Mouse (Mus musculus) v-Abl transformed pro-B cells (cell line): ENCODE results near the gene Tox3.

Experiments
- in situ Hi-C, 2 experiments: fragments of 400-800 bp; cut with MboI; formaldehyde crosslinking; loops; one replicate each; pipeline ENCODE4 v1.15.1; 2025; ENCODE audit not compliant: unreplicated experiment in 2 of 2

Tox3 gene

DNA sequence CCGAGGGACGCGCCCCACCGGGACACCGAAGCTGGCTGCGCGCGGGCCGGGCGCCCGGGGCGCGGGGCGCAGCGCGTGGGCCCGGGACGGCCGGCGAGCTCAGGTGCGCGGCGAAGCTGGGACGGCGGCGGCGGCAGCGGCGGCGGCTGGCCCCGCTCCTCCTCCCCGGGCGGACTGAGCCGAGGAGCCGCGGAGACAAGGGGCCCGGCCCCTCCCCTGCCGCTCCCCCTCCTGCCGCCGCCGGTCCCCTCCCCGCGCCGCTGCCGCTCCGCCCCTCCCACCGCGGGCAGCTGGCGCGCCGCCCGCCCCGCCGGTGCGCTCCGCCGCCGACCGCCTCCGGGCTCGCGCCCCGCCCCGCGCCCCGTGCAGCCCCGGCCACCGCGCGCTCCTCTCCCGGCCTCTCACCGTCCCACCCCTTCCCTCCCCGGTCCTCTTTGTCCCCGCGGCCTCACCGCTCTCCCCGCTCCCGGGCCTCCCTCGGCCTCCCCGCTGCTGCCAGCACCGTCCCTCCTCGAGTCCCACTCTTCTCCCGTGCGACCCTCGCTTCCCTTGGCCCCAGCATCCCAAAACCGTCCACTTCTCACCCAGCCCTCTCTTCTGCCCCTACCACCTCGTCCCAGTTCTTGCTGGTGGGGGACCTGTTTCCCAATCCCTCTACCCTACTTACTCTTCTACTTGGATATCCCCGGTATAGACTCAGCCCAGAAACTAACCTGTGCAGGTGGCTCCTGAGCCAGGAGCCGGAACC lies at the start of gene Tox3:
TSS of gene Tox3 (minus strand) at position 166 of the 748 bp plus-strand sequence.
- in situ Hi-C loops: no loop called here

DNA sequence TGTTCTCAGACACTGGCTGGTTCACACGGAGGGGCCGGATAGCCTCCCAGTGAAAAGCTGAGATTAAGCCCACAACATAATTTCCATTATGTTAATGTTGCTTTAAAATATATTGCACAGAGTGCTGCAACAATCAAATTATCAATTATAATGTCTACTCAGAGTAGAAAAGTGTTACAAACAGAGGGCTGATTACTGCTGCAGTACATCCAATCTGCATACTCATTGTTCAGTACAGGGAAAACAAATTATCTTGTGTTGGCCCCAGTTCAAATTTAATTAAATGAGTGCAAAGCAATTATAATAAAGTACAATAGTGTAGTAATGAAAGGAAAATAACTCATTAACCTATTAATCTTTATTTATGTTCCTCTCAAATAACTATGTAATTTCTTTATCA lies 44.5 kb upstream of the Tox3 start:
- in situ Hi-C loops: no loop called here

DNA sequence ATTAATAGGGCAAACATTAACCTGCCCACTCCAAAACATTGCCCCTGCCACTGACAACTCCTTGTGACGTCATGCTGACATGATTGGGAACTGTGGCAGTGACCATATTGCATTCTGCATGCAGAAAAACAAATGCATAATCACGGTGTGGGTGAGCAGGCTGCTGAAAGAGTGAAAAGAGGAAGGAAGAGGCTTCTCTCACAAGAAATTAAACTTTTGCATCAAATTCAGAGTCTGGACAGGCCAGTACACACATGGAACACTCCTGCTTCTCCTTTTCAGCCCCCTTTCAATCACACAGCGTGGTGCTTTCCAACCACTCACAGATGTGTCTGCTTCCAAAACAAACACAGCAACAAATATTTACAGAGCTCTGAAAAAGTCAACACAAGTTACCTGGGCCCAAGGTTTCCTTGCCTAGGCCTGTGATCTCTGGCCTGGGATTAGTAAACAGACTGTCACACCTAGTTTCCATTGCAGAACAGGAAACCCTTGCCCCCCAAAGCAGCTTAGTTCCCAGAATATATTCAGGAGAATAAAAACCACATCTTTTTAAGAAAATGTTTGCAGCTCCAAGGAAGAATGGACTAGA lies 43.4 kb upstream of the Tox3 start:
- in situ Hi-C loops: no loop called here

DNA sequence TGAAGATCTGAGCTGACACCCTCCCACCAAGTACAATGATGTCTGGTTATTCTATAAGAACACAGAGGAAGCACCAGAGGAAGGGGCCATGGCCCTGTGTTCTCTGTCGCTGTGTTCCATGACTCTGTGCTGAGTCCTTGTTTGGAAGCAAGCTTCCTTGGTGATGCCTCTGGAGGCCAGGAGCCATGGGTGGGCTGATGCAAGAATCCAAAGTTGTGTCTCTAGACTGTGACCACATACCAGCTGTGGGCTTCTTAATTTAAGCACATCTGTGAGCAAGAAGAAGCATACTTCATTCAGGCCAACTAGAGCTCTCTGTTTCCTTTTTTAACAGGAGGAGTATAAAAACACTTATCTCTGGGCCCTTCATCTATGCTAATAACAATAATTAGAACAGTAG lies 42.7 kb upstream of the Tox3 start:
- in situ Hi-C loops: no loop called here

DNA sequence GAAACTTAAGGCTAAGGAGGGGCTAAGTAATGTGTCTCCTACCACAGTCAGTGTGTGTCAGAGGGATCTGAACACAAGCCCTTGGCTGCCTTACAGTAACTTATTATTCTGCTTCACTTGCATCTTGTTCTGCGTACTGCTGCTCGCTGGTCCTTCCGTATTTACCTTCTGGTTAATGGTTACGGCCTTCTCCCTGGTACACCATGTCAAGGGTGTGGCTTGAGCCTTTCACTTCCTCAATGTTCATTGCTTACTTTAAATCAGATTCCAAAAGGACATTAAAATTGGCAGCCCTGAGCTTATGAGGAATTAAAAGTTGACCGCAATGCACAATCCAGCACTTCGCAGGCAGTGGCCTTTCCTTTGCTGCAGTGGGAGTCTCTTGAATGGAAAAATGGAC lies 30.9 kb upstream of the Tox3 start:
- in situ Hi-C loops: no loop called here

DNA sequence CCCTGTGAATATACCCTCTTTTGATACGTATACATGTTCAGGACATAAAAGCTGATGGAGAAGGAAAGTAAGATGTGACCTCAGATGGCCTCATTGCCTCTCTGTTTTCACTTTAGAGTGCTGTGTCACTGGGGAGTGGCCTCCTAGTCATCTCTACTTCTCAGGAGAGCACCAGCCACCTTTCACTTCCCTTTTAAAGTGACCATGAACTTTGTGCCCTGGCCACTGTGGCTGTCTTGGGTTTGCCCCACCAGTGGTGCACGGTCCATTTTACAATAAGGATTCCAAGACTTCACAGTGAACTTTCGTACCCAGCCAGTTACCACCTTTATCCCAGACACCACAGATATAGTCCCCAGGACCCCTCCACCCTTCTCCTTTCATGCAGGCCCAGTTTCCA lies 29.9 kb upstream of the Tox3 start:
- in situ Hi-C loops: no loop called here

DNA sequence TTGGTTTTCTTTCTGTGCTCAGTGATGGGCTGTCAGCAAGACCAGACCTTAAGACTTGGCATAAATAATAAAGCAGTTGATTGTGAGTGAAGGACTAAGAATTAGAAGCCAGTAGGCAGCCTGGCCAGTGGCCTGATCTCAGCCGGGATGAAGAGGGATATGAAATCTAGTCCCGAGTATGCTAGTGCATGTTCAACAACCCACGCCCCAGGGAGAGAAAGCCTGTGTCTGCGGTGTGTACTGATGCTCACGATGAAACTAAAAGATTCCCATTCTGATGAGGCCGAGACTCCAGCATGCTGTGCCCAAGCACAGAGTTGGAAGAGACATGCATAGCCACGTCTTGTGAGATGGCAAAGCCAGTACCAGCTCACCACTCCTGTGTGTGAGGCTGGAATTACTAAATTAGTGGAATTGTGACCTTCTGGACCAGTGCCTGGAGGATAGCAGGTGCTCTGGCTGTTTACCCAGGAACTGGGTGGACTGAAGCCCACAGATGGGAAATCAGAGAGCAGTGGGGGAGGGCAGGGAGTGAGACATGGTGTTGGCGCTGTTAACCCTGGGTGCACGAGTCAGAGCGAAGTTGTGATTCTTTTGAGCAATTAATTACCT lies 23.6 kb upstream of the Tox3 start:
- in situ Hi-C loops: no loop called here

DNA sequence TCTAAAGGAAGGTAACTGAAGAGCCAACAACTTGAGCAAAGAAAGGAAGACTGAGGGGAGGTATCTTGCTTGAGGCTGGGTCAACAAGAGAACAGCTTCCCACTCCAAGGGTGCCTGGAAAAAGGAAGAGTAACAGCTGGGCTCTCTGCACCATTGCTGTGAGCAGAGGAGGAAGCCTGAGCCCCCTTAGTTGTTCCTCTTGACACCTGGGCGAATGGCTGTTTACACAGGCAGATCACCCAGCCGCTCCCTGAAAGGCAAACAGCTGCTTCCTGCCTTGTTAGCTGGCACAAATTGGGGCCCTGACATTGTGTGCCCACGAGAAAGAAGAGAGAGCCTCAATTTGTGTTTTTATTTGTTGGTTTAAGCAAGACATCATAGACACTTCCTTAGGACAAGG lies 21.7 kb upstream of the Tox3 start:
- in situ Hi-C loops: no loop called here

DNA sequence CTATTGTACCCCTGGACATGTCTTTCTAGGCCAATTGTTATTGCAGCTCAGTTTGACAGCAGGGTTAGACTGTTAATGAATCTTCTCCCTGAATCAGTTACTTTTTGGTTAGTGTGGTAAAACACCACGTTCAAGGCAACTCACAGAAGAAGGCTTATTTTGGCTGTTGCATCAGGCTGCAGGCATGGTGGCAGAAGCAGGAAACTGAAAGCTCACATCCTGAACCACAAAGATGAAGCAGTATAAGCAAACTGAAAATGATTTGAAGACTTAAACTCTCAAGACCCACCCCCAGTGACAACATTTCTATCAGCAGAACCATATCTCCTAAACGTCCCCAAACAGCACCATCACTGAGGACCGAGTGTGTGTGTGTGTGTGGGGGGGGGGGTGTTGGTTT lies 8.6 kb upstream of the Tox3 start:
- in situ Hi-C loops: no loop called here

DNA sequence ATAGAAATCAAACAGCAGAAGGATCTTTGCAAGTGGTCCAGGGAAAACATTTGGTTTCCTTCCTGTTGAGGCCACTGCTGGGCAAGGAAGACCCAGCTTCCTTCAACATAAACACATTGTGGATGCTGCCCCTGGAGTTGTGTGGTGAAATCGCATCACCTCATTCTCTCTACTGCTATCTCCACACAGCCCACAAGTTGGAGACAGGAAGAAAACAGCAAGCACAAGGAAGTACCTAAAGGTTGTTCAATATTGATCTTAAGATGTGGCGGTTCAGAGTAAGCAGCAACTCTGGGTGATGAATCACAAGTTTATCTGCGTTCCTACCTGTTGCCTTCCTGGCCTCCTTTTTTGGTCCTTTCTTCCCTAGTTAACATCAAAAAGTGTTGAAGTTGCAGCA lies 6.6 kb upstream of the Tox3 start:
- in situ Hi-C loops: no loop called here

DNA sequence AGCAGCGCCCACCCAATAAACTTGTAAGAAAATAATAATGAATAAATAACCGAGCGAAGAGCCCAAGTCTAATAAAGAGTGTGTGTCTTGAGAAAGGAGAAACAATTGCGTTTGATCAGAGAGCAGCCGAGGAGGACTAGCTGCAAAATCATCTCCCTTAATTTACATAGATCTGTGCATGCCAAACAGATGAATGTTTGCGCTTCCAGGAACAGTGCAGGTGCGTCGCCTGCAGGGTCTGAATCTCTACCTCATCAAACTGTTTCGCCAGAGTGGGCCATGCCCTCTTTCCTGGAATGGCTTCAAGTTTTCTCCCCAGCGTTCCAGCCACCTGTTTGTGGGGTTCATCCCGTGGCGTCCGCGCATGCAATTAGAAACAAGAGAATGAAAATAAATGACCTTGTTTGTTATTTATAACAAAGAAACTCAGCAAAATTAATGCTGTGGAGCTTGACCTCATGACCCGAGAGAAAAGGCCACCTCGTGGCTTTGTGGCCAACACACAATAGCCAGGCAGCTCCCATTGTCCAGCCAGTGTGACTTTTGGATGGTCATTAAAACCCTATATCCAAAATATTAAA lies 5.9 kb upstream of the Tox3 start:
- in situ Hi-C loops: no loop called here

DNA sequence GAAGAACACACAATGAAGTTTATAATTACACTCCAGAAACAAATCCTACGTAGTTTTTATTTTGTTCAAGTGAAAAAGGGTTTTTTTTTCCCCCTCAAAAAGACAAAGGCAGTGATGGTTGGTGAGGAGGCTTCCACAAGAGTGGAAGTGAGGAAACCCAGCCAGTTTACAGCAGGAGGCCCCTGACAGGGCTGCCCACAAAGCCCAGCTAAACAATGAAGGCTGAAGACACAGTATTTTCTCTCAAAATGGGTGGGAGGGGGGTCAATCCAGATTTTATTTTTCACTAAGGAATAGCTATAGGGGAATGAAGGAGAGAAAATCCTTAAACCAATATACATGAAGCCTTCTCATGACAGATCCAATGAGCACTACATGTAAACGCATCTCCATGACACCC lies 5.4 kb upstream of the Tox3 start:
- in situ Hi-C loops: no loop called here

DNA sequence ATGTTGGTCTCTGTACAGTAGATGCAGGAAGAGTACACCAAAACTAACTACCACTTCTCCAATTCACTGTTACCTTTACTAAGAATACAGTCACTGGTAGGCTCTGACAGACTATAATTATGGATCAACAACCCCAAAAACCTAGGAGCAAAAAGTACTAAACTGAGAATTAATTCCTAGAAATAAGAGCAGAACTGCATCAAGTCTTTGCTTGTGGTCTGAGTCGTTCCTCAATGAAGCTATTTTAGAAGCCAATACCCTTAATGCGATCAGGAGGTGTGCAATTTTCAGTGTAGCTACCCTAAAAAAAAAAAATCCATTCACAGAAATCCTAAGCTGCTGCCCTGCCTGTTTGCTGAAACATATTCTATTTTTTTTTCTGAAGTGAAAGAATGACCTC lies 4.8 kb upstream of the Tox3 start:
- in situ Hi-C loops: no loop called here

DNA sequence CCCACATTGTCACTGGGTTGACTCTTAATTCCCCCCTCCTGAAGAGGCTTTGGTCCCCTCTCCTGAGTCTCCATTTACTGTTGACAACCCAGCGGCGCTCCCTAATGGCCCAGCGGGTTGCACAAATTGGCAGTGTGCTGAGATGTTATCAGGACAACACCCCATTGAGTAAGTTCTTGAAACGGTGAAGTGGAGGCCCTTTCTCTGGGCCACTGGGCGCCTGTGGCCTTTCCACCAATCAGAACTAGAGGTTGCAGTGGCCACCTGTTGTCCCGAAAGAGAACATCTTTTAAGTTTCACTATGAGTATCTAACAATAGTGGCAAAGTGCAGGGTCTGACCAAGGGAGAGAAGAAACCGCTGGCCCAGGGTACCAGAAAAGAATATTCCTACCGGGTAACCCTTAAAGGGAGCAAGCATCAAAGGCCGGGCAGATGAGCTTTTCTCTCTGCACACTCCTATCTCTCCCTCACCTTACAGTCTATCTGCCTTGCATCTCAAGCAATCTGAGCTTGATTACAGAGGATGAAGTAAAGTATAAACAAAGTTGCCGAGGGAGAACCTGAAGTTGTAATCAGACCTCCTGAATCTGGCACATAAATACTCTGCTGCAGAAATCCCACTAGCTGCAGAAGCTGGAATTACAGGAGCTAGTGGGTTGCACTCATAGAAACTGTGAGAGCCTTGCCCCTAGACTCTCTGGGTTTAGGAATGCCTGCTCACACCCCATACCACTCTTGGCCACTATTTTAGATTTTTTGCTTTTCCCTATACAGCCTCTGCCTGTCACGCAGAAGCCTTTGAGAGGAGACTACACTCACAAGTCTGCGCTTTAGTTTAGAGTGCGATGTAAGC lies 1.8 kb upstream of the Tox3 start:
- in situ Hi-C loops: no loop called here

DNA sequence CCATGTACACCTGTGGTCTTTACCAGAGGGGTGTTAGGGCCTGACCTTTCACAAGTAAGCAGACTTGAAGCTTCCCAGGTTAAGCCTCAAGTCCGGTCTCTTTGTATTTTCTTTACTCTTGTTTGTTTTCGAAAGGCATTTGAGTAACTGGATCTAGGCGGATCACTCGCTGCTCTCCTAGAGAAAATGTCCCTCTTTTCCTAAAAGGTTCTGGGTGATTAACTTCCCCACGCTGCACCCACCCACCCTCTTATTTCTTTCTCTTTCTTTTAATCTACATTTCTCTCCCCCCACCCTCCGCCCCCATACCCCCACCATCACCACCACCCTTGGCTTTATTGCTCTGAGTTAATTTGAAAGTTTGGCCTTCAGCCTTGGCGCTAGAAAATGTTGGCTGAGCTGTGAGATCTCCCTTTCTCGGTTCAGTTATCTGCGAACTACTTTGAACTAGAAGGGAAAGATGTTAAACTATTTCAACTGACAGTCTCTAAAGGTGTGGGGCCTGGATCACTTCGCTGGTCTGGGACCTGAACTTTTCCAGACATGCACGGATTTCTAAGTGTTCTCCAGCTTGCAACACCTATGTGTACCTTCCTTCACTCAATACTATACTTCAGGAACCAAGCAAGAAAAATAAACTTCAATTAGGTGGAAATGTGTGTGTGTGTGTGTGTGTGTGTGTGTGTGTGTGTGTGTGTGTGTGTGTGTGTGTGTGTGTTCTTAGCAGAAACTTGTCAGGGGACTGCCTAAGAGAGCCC lies 962 bp upstream of the Tox3 start:
- in situ Hi-C loops: no loop called here

DNA sequence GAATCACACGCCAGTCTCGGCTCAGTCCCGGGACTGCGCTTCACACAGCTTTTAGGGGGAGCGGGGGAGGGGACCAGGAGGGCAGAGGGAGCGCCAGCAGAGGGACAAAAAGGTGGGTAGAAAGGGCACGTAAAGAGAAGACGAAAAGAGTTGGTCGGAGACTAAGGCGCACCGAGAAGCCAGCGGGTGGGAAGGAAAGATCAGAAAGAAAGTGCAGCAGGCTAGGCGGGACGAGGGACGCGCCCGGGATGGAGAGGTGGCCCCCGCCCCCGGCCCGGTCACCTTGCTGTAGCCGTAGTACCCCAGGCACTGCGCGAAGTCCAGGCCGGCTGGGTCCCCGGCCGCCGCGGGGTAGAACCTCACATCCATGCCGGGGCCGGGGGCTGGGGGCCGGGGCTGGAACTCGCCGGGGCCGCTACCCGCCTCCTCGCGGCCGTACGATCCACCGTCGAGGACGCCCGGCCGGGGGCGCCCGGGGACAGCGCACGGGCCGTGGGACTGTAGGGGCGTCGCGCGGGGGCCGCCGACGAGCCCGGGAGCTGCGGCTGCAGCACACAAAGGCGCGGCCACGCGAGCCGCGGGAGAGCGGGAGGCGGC lies 464 bp downstream of the Tox3 start:
- in situ Hi-C loops: no loop called here

DNA sequence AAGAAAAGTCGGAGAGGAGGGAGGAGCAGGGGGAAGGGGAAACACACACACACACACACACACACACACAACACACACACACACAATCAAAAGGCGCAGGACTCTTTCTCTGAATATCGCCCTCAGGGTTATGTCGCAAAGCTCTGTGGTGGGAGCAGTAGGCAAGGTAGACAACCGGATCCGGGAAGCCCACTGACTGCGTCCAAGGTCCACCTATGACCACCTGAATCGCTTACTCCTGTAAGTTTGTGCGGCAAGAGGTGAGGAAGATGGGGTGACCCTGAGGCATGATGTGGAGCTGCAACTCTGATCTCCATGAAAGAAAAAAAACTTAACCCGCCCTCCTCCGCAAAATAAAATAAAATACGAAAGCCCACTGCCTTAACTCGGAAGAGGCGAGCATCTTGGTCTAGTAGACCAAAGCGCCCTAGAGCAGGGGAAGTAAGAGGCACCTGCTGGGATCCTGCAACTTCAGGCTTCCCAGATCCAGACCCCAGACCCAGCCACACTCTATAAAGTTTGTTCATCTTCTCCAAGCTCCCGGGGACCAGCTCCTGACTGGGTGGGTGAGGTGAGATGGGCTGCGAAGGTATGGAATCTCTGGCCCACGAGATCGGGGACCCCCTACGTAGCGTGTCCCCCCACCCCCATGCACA lies 1.1 kb downstream of the Tox3 start:
- in situ Hi-C loops: no loop called here

DNA sequence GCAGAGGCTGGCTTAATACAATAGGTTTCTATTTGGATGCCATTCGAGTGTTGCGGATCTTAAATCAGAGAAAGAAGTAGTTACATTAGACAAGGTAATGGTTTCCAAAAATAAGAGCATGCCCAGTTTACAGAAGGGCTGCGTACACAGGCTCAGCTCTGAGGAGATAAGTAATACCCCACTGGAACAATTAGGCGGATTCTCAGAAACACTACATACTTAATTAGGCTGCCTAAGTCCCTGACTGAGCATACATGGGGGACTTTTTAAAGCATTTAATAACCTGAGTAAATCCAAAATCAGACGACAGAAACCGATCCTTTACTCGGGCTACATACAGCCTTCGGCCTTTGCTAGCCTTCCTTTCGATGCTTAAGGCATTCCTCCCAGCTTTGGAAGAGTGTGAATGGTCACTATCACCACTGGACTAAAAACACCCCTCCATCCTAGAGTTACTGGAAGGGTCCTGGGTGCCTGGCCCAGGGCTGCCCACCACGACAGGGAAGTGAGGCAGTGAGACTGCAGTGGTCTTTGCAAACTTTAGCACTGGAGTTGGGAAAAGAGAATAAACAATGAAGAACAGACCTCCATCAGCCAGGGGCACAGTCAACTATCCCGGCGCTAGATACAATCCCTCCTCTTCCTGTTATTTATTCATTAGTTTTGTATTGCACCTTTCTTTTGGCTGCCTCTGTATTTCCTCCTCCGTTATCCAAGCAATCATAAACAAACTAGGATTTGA lies 1.8 kb downstream of the Tox3 start:
- in situ Hi-C loops: no loop called here
